19 mouse cellular contexts compared by ENCODE assay signal in the genomic region with DNA sequence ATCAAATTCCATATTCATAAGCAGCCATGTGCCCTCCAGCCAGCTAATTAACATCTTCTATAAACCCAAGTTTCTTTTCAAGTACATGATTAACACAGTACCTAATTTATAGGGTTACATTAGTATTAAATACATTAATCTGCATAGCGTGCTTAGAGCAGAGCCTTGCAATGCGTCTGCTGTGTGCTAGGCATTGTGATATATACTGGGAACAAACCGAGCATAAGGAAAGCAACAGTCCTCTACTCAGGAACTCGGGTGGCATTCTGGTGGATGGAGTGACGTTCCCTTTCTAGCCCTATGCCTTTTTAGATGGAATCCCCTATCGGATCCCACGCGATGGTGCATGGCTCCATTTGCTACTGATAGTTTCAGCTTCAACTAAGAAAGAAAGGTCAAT.
DNase-seq lines count a peak whose midpoint lies in the region; ATAC-seq lines count a peak whose summit lies in the region.
"Had no signal": no experiment of that assay in that cellular context is flagged by ENCODE, and none has a peak within 500 bp of the region (broad histone marks: within the 10 kb centered on the region; RNA-seq: fewer than 3 reads in every experiment).

No protein-coding gene starts in this region.

- H3K9me3 ChIP-seq in forebrain, embryonic 15.5 days: no peaks in the 10 kb centered on the region
- no peaks in the 10 kb centered on the region for H3K9me3 ChIP-seq in forebrain, embryonic 10.5 days
- H3K9me3 ChIP-seq in midbrain, embryonic 13.5 days: no peaks in the 10 kb centered on the region
- no peaks in the 10 kb centered on the region for H3K9me3 ChIP-seq in midbrain, embryonic 15.5 days
- H3K9me3 ChIP-seq in forebrain, embryonic 16.5 days (ENCODE audit: control insufficient read depth, low read length): no peaks in the 10 kb centered on the region
- H3K9me3 ChIP-seq: embryonic facial prominence, embryonic 10.5 days; heart, embryonic 15.5 days had no signal

- H3K36me3 ChIP-seq in forebrain, embryonic 15.5 days: no peaks in the 10 kb centered on the region
- peaks cover 4% of the 10 kb centered on the region; the same call in 1 of the 2 replicates for H3K36me3 ChIP-seq in forebrain, embryonic 10.5 days (replicated peaks)
- 0 out of 2 replicates have a peak, but pooled peaks cover 2% of the 10 kb centered on the region for H3K36me3 ChIP-seq in midbrain, embryonic 13.5 days
- no peaks in the 10 kb centered on the region for H3K36me3 ChIP-seq in midbrain, embryonic 15.5 days (replicated peaks)
- no peaks in the 10 kb centered on the region for H3K36me3 ChIP-seq in forebrain, embryonic 16.5 days (ENCODE audit: control insufficient read depth, insufficient read depth)
- H3K36me3 ChIP-seq: heart, embryonic 15.5 days had no signal

- peak; percentile 61; the same call in 1 of the 2 replicates for ATAC-seq in forebrain, embryonic 15.5 days (replicated peaks)
- ATAC-seq in midbrain, embryonic 13.5 days: peak; percentile 40; the same call in 1 of the 2 replicates
- ATAC-seq in midbrain, embryonic 15.5 days (replicated peaks): no peak
- ATAC-seq in forebrain, embryonic 16.5 days: peak; percentile 33; the same call in 1 of the 2 replicates
- ATAC-seq: activated CD4-positive, CD25-positive, alpha-beta regulatory T cell, adult 4 months; Patski had no signal

- no peak overlapping the region for H3K9ac ChIP-seq in forebrain, embryonic 15.5 days (replicated peaks)
- H3K9ac ChIP-seq in midbrain, embryonic 13.5 days (replicated peaks): no peak overlapping the region
- H3K9ac ChIP-seq in midbrain, embryonic 15.5 days: no peak overlapping the region
- no peak overlapping the region for H3K9ac ChIP-seq in forebrain, embryonic 16.5 days (replicated peaks; ENCODE audit: low read depth, low read length)
- H3K9ac ChIP-seq: heart, embryonic 15.5 days; hindbrain, embryonic 14.5 days had no signal

- H3K4me1 ChIP-seq in forebrain, embryonic 15.5 days: peaks cover 10% of the 10 kb centered on the region
- peaks cover 16% of the 10 kb centered on the region for H3K4me1 ChIP-seq in forebrain, embryonic 10.5 days
- H3K4me1 ChIP-seq in midbrain, embryonic 13.5 days (replicated peaks): no peaks in the 10 kb centered on the region
- peaks cover 8% of the 10 kb centered on the region for H3K4me1 ChIP-seq in midbrain, embryonic 15.5 days
- H3K4me1 ChIP-seq in forebrain, embryonic 16.5 days (replicated peaks; ENCODE audit: control insufficient read depth, insufficient read depth, low read length): peaks cover 7% of the 10 kb centered on the region
- H3K4me1 ChIP-seq: heart, embryonic 15.5 days had no signal

- no peak for DNase-seq in forebrain, embryonic 10.5 days (ENCODE audit: extremely low spot score, low spot score)
- DNase-seq in spleen, adult 12 weeks (ENCODE audit: low spot score): no peak
- DNase-seq: adrenal gland, postnatal 14 days; cerebellum, adult 18-20 months; cerebellum, postnatal 10 days; gastrocnemius, postnatal 14 days; heart, adult 2 months; heart, postnatal 14 days had no signal

- H3K27ac ChIP-seq in forebrain, embryonic 15.5 days (replicated peaks): no peak overlapping the region
- H3K27ac ChIP-seq in forebrain, embryonic 10.5 days: no peak overlapping the region
- peak overlapping the region; percentile 10; the same call in 1 of the 2 replicates for H3K27ac ChIP-seq in midbrain, embryonic 13.5 days
- no peak overlapping the region for H3K27ac ChIP-seq in midbrain, embryonic 15.5 days
- H3K27ac ChIP-seq in forebrain, embryonic 16.5 days (ENCODE audit: low read length): no peak overlapping the region
- H3K27ac ChIP-seq: embryonic facial prominence, embryonic 10.5 days; heart, adult 2 months; heart, embryonic 15.5 days; hindbrain, embryonic 14.5 days had no signal

- no peak overlapping the region for H3K4me3 ChIP-seq in forebrain, embryonic 15.5 days
- H3K4me3 ChIP-seq in forebrain, embryonic 10.5 days: no peak overlapping the region
- no peak overlapping the region for H3K4me3 ChIP-seq in midbrain, embryonic 13.5 days (replicated peaks)
- H3K4me3 ChIP-seq in midbrain, embryonic 15.5 days: no peak overlapping the region
- H3K4me3 ChIP-seq in forebrain, embryonic 16.5 days (replicated peaks; ENCODE audit: low read length): no peak overlapping the region
- H3K4me3 ChIP-seq: embryonic facial prominence, embryonic 10.5 days; heart, adult 2 months; heart, embryonic 15.5 days had no signal

- H3K27me3 ChIP-seq in forebrain, embryonic 15.5 days: no peaks in the 10 kb centered on the region
- H3K27me3 ChIP-seq in forebrain, embryonic 10.5 days (ENCODE audit: poor library complexity, severe bottlenecking): no peaks in the 10 kb centered on the region
- H3K27me3 ChIP-seq in midbrain, embryonic 13.5 days: no peaks in the 10 kb centered on the region
- no peaks in the 10 kb centered on the region for H3K27me3 ChIP-seq in midbrain, embryonic 15.5 days (replicated peaks)
- H3K27me3 ChIP-seq in forebrain, embryonic 16.5 days (replicated peaks; ENCODE audit: control insufficient read depth, insufficient read depth, low read length): no peaks in the 10 kb centered on the region
- H3K27me3 ChIP-seq: CH12.LX; heart, embryonic 15.5 days had no signal

- no peak overlapping the region for H3K4me2 ChIP-seq in forebrain, embryonic 15.5 days (replicated peaks)
- no peak overlapping the region for H3K4me2 ChIP-seq in midbrain, embryonic 13.5 days (replicated peaks)
- no peak overlapping the region for H3K4me2 ChIP-seq in midbrain, embryonic 15.5 days
- H3K4me2 ChIP-seq in forebrain, embryonic 16.5 days (ENCODE audit: low read length): no peak overlapping the region
- H3K4me2 ChIP-seq: heart, embryonic 11.5 days; heart, embryonic 15.5 days; hindbrain, embryonic 14.5 days had no signal

- WGBS in forebrain, embryonic 15.5 days: 35% methylated on average over 8 of the region's 8 CpGs
- WGBS in forebrain, embryonic 10.5 days: 82% methylated on average over 8 of the region's 8 CpGs
- 77% methylated on average over 8 of the region's 8 CpGs for WGBS in midbrain, embryonic 13.5 days
- 69% methylated on average over 8 of the region's 8 CpGs for WGBS in midbrain, embryonic 15.5 days
- 29% methylated on average over 8 of the region's 8 CpGs for WGBS in forebrain, embryonic 16.5 days
